Mouse (Mus musculus) embryonic fibroblast, embryonic 13.5 days (primary cell): ENCODE results near the gene Prss29. TPM values are rescaled to one million over a fixed set of nuclear protein-coding genes. Genes with fewer than 3 reads are reported as not detected.
A peak's percentile ranks its signal among the peaks of the same experiment; 100 is the strongest.

ENCODE experiments used
- H3K27ac ChIP-seq: 2 replicates; pipeline ENCODE4 v1.5.1; 2012; ENCODE audit warnings: low read length, control low read depth, inconsistent platforms; ENCODE audit not compliant: insufficient read depth
- H3K4me1 ChIP-seq: 2 replicates; pipeline ENCODE4 v1.6.1; 2011; ENCODE audit warnings: low read length; ENCODE audit not compliant: control insufficient read depth, insufficient read depth
- H3K4me3 ChIP-seq: 2 replicates; pipeline ENCODE4 v1.5.1; 2011; ENCODE audit warnings: mild to moderate bottlenecking, control low read depth, low read length; ENCODE audit not compliant: insufficient read depth
- CTCF ChIP-seq: IDR thresholded peaks from 2 replicates; pipeline ENCODE4 v1.5.1; 2011; ENCODE audit warnings: mild to moderate bottlenecking, control low read depth, low read length, moderate library complexity, borderline replicate concordance; ENCODE audit not compliant: insufficient read depth
- POLR2A ChIP-seq: IDR thresholded peaks from 2 replicates; pipeline ENCODE4 v1.6.1; 2011; ENCODE audit warnings: low read depth, mild to moderate bottlenecking, control low read depth, low read length, moderate library complexity
- polyA plus RNA-seq: library from polyadenylated mRNA; stranded (reverse); fragments of >200 nt; gene quantifications from 2 replicates; pipeline ENCODE4 v1.2.4, GENCODE M21; 2011; ENCODE audit warnings: low read depth; ENCODE audit not compliant: missing spikeins, insufficient read length

Prss29 gene
- polyA plus RNA-seq, 1 experiment = not detected

GRCm38 (mm10) chr17:25288842-25289241 lies 29.6 kb upstream of the Prss29 start:
- Histone ChIP-seq H3K4me3 (no peak overlapping the region), H3K4me1 (no peaks in the 10 kb centered on the region), H3K27ac (no peak overlapping the region)
- TF ChIP-seq POLR2A (no peak), CTCF (peak; percentile 93)

- 0 out of 2 replicates have a peak, but pooled peaks have one; percentile 2 for TF ChIP-seq CTCF
- TF ChIP-seq POLR2A = no peak
- no peak overlapping the region for H3K4me3 ChIP-seq
These were observed 28.0 kb upstream of the Prss29 start for GRCm38 (mm10) chr17:25290411-25290810.

GRCm38 (mm10) chr17:25293495-25293894 lies 25.0 kb upstream of the Prss29 start:
- Histone ChIP-seq H3K27ac (no peak overlapping the region), H3K4me3 (no peak overlapping the region), H3K4me1 (no peaks in the 10 kb centered on the region)
- TF ChIP-seq POLR2A (no peak), CTCF (no peak)

More at GRCm38 (mm10) chr17:25290411-25290810, 28.0 kb upstream of the Prss29 start:
- no peak overlapping the region for H3K27ac ChIP-seq
- no peaks in the 10 kb centered on the region for H3K4me1 ChIP-seq

GRCm38 (mm10) chr17:25294111-25294510 lies 24.3 kb upstream of the Prss29 start:
- no peak overlapping the region for H3K4me3 ChIP-seq
- TF ChIP-seq POLR2A = no peak
- no peak for TF ChIP-seq CTCF
- H3K27ac ChIP-seq = no peak overlapping the region
- no peaks in the 10 kb centered on the region for H3K4me1 ChIP-seq

GRCm38 (mm10) chr17:25298094-25298493 lies 20.4 kb upstream of the Prss29 start, which contains the start of gene Prss34:
Gene Prss34 (plus strand): TSS chr17:25298394.
- TF ChIP-seq POLR2A (no peak), CTCF (no peak)
- Histone ChIP-seq H3K4me3 (no peak within 1 kb of the TSS), H3K27ac (no peak within 1 kb of the TSS), H3K4me1 (no peaks in the 10 kb centered on the region)

- Histone ChIP-seq H3K4me3 (no peak within 1 kb of the TSS), H3K27ac (no peak within 1 kb of the TSS), H3K4me1 (no peaks in the 10 kb centered on the region)
- no peak for TF ChIP-seq CTCF
- TF ChIP-seq POLR2A = no peak
These were observed 10.1 kb upstream of the Prss29 start, which contains the start of gene Prss28 for GRCm38 (mm10) chr17:25308346-25308745. Gene Prss28 (plus strand): TSS chr17:25308646.

- H3K4me3 ChIP-seq = no peak overlapping the region
- no peak overlapping the region for H3K27ac ChIP-seq
- no peaks in the 10 kb centered on the region for H3K4me1 ChIP-seq
- TF ChIP-seq POLR2A (no peak), CTCF (no peak)
These were observed 2.4 kb downstream of the Prss29 start for GRCm38 (mm10) chr17:25320819-25321218.

- H3K4me3 ChIP-seq = no peak overlapping the region
- no peak for TF ChIP-seq POLR2A
- no peak overlapping the region for H3K27ac ChIP-seq
- no peaks in the 10 kb centered on the region for H3K4me1 ChIP-seq
These were observed 4.5 kb downstream of the Prss29 start for GRCm38 (mm10) chr17:25322930-25323329.

GRCm38 (mm10) chr17:25332321-25332720 lies 13.9 kb downstream of the Prss29 start:
- no peak overlapping the region for H3K27ac ChIP-seq
- H3K4me3 ChIP-seq = no peak overlapping the region
- no peaks in the 10 kb centered on the region for H3K4me1 ChIP-seq
- TF ChIP-seq CTCF = no peak

GRCm38 (mm10) chr17:25333943-25334342 lies 15.5 kb downstream of the Prss29 start:
- H3K27ac ChIP-seq = no peak overlapping the region
- no peak for TF ChIP-seq POLR2A
- peak; percentile 94 for TF ChIP-seq CTCF
- no peaks in the 10 kb centered on the region for H3K4me1 ChIP-seq
- H3K4me3 ChIP-seq = no peak overlapping the region

GRCm38 (mm10) chr17:25338218-25338617 lies 19.8 kb downstream of the Prss29 start:
- Histone ChIP-seq H3K4me3 (no peak overlapping the region), H3K4me1 (no peaks in the 10 kb centered on the region), H3K27ac (no peak overlapping the region)
- TF ChIP-seq POLR2A (no peak), CTCF (no peak)
